Mouse (Mus musculus) liver, embryonic 12.5 days (tissue): ENCODE data around the gene Gpbp1. TPM values are rescaled to one million over a fixed set of nuclear protein-coding genes. Genes with fewer than 3 reads are reported as not detected.

Experiments
- ATAC-seq: fragments of 200-750 bp; cut with Nextera tagmentation; 2 replicates; pipeline ENCODE4 v1.8.0; 2017; ENCODE audit warnings: moderate number of reproducible peaks, mild to moderate bottlenecking, moderate library complexity
- H3K27ac ChIP-seq: fragments of 300-500 bp; sonication (generic); 2 replicates; pipeline ENCODE4 v1.5.1; 2016; ENCODE audit warnings: mild to moderate bottlenecking
- H3K27me3 ChIP-seq: fragments of 300-500 bp; sonication (generic); replicated peaks from 2 replicates; pipeline ENCODE4 v1.6.1; 2016; ENCODE audit warnings: mild to moderate bottlenecking, moderate library complexity
- H3K36me3 ChIP-seq: fragments of 300-500 bp; sonication (generic); 2 replicates; pipeline ENCODE4 v1.6.1; 2016; ENCODE audit warnings: mild to moderate bottlenecking, moderate library complexity
- H3K4me1 ChIP-seq: fragments of 300-500 bp; sonication (generic); 2 replicates; pipeline ENCODE4 v1.6.1; 2016
- H3K4me2 ChIP-seq: fragments of 300-500 bp; sonication (generic); 2 replicates; pipeline ENCODE4 v1.6.1; 2016; ENCODE audit warnings: mild to moderate bottlenecking, moderate library complexity
- H3K4me3 ChIP-seq: fragments of 300-500 bp; sonication (generic); 2 replicates; pipeline ENCODE4 v1.5.1; 2016; ENCODE audit warnings: mild to moderate bottlenecking, moderate library complexity
- H3K9ac ChIP-seq: fragments of 300-500 bp; sonication (generic); 2 replicates; pipeline ENCODE4 v1.6.1; 2016; ENCODE audit warnings: mild to moderate bottlenecking, moderate library complexity
- H3K9me3 ChIP-seq: fragments of 300-500 bp; sonication (generic); replicated peaks from 2 replicates; pipeline ENCODE4 v1.6.1; 2016; ENCODE audit warnings: mild to moderate bottlenecking, moderate library complexity
- WGBS: fragments of 180-500 bp; shearing (Covaris S2); methylation state at CpG from one replicate; pipeline ENCODE4 v1.1.7; 2016; ENCODE audit not compliant: insufficient replicate concordance; 5-methylcytosine and 5-hydroxymethylcytosine counted together
- polyA plus RNA-seq: library from polyadenylated mRNA; unstranded; fragments of >200 nt; fragmentation: Nextera tagmentation; extraction: Ambion mirVana; gene quantifications from 2 replicates; pipeline ENCODE4 v1.2.1, GENCODE M21; 2016

The Gpbp1 gene
- polyA plus RNA-seq, 1 experiment from 2014 or later: 50.7 TPM

DNA sequence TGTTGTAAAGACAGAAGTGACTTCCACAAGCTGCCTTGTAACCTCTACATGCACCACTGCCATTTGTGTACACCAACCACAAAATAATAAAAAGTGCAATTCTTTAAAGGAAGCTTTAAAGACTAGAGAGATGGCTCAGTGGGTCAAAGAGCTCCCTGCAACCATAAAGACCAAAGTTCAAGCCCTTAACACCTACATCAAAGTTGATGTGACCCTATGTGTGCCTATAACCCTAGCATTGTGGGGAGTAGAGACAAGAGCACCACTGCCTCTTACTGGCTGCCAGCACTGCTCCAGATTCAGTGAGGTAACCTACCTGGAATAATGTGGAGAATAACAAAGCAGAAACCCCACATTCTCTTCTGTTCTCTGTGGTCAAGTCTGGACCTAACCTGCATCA is 45.6 kb downstream of the Gpbp1 start:
- no peaks in the 10 kb centered on the region for H3K9me3 ChIP-seq
- H3K27me3 ChIP-seq: no peaks in the 10 kb centered on the region
- no peak for ATAC-seq
- peaks cover 10% of the 10 kb centered on the region; the same call in 1 of the 2 replicates for H3K4me1 ChIP-seq
- no peak overlapping the region for H3K4me2 ChIP-seq
- H3K4me3 ChIP-seq: no peak overlapping the region
- peaks cover 37% of the 10 kb centered on the region for H3K36me3 ChIP-seq
- no peak overlapping the region for H3K27ac ChIP-seq
- H3K9ac ChIP-seq: no peak overlapping the region

DNA sequence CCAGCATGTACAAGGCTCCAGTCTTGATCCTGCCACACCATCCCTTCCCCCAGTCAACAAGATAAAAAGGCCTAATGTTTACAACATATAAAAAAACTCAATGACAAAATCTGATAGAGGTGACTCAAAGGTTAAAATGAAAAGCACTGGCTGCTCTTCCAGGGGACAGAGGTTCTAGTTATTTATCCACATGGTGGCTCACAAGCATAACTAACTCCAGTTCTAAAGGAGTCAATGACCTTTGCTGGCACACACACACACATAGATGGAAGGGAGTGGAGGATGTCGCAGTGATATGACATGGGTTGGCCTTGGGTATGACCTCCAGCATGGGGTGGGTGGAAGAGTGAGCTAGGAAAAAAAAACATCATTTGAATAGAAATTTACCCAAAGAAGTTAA is 58.7 kb downstream of the Gpbp1 start:
- H3K27ac ChIP-seq: no peak overlapping the region
- WGBS: 86% methylated on average over 1 of the region's 1 CpGs
- H3K4me1 ChIP-seq: no peaks in the 10 kb centered on the region
- no peak overlapping the region for H3K4me3 ChIP-seq
- no peak for ATAC-seq
- H3K9me3 ChIP-seq: no peaks in the 10 kb centered on the region
- no peak overlapping the region for H3K9ac ChIP-seq
- no peaks in the 10 kb centered on the region for H3K27me3 ChIP-seq
- peaks cover 74% of the 10 kb centered on the region for H3K36me3 ChIP-seq
- H3K4me2 ChIP-seq: no peak overlapping the region

- Histone ChIP-seq H3K4me2 (no peak overlapping the region), H3K4me3 (no peak overlapping the region), H3K36me3 (peaks cover 22% of the 10 kb centered on the region), H3K27me3 (no peaks in the 10 kb centered on the region), H3K9me3 (no peaks in the 10 kb centered on the region), H3K27ac (no peak overlapping the region), H3K9ac (no peak overlapping the region), H3K4me1 (no peaks in the 10 kb centered on the region)
- ATAC-seq: no peak
Observed at GRCm38 (mm10) chr13:111421330-111421729, 68.6 kb downstream of the Gpbp1 start.

- WGBS: 37% methylated on average over 2 of the region's 2 CpGs
- no peak for ATAC-seq
- no peak overlapping the region for H3K9ac ChIP-seq
Observed at GRCm38 (mm10) chr13:111418087-111418486, 71.8 kb downstream of the Gpbp1 start.

GRCm38 (mm10) chr13:111413156-111413555 is 76.8 kb downstream of the Gpbp1 start:
- no peaks in the 10 kb centered on the region for H3K9me3 ChIP-seq
- H3K27me3 ChIP-seq: 0 out of 2 replicates have a peak, but pooled peaks cover 6% of the 10 kb centered on the region
- WGBS: 28% methylated on average over 4 of the region's 4 CpGs
- H3K9ac ChIP-seq: no peak overlapping the region
- ATAC-seq: no peak
- no peak overlapping the region for H3K4me2 ChIP-seq
- no peak overlapping the region for H3K4me3 ChIP-seq
- no peaks in the 10 kb centered on the region for H3K36me3 ChIP-seq
- H3K4me1 ChIP-seq: no peaks in the 10 kb centered on the region
- H3K27ac ChIP-seq: no peak overlapping the region

More at GRCm38 (mm10) chr13:111418087-111418486, 71.8 kb downstream of the Gpbp1 start:
- H3K4me3 ChIP-seq: no peak overlapping the region
- no peak overlapping the region for H3K4me2 ChIP-seq
- H3K4me1 ChIP-seq: no peaks in the 10 kb centered on the region
- H3K27me3 ChIP-seq: no peaks in the 10 kb centered on the region
- no peak overlapping the region for H3K27ac ChIP-seq
- H3K36me3 ChIP-seq: peaks cover 10% of the 10 kb centered on the region; the same call in 1 of the 2 replicates
- no peaks in the 10 kb centered on the region for H3K9me3 ChIP-seq

DNA sequence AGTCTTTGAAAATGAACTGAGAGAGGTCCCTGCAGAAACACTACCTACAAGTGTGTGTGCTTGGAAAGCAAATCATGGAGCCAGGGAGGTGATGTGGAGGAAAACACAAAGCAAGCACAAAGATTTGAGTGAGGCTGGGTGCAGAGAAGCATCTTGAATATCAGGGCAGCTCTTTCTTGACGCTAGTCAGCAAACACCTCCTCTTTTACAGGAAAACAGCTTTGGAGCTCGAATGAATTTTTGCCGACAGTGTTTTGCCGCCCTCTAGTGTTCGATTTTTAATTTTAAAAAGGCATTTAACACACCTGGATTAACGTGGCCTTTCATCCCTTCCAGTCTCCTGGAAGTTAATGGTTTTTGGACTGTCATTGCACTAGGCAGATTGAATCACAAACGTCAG is 79.1 kb downstream of the Gpbp1 start:
- Histone ChIP-seq H3K4me2 (no peak overlapping the region), H3K27ac (no peak overlapping the region), H3K9me3 (no peaks in the 10 kb centered on the region), H3K9ac (no peak overlapping the region), H3K36me3 (no peaks in the 10 kb centered on the region), H3K27me3 (0 out of 2 replicates have a peak, but pooled peaks cover 6% of the 10 kb centered on the region), H3K4me1 (no peaks in the 10 kb centered on the region), H3K4me3 (no peak overlapping the region)
- 1% methylated on average over 7 of the region's 7 CpGs for WGBS
- no peak for ATAC-seq

DNA sequence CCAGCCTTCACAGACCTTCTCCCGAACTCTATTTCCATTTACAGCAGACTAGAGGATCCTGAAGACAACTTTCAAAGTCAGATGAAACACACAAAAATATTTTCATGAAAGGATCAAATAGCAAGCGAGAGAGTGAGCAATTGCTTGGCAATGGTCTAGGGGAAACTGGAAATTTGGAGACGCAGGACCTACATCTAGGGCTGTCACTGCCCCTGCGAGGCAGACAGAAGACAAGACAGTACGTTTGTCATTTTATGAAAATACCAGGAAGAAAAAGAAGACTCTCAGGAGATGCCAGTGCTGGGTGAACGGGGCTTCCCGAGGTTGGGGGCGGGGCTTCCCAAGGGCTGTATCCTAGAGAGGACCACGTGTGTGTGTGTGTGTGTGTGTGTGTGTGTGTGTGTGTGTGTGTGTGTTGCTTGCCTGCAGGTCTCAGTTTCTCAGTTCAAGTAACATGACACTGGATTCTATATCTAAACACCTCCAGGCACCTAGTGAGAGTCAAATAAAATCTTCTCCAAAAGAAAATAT is 83.0 kb downstream of the Gpbp1 start:
- 56% methylated on average over 9 of the region's 9 CpGs for WGBS
- H3K27me3 ChIP-seq: 0 out of 2 replicates have a peak, but pooled peaks cover 6% of the 10 kb centered on the region
- ATAC-seq: no peak

GRCm38 (mm10) chr13:111405956-111406355 is 84.0 kb downstream of the Gpbp1 start:
- Histone ChIP-seq H3K4me1 (no peaks in the 10 kb centered on the region), H3K27ac (no peak overlapping the region), H3K9ac (no peak overlapping the region), H3K9me3 (no peaks in the 10 kb centered on the region), H3K4me3 (no peak overlapping the region), H3K36me3 (no peaks in the 10 kb centered on the region), H3K4me2 (no peak overlapping the region), H3K27me3 (0 out of 2 replicates have a peak, but pooled peaks cover 6% of the 10 kb centered on the region)
- ATAC-seq: no peak
- 82% methylated on average over 3 of the region's 3 CpGs for WGBS

More for the DNA sequence above, 83.0 kb downstream of the Gpbp1 start:
- Histone ChIP-seq H3K9me3 (no peaks in the 10 kb centered on the region), H3K4me3 (no peak overlapping the region), H3K36me3 (no peaks in the 10 kb centered on the region), H3K27ac (no peak overlapping the region), H3K9ac (no peak overlapping the region), H3K4me2 (no peak overlapping the region), H3K4me1 (no peaks in the 10 kb centered on the region)

GRCm38 (mm10) chr13:111397600-111398151 is 92.2 kb downstream of the Gpbp1 start:
- no peaks in the 10 kb centered on the region for H3K27me3 ChIP-seq
- no peak overlapping the region for H3K9ac ChIP-seq
- H3K9me3 ChIP-seq: no peaks in the 10 kb centered on the region
- H3K4me1 ChIP-seq: peaks cover 13% of the 10 kb centered on the region; the same call in 1 of the 2 replicates
- no peak overlapping the region for H3K4me3 ChIP-seq
- H3K36me3 ChIP-seq: no peaks in the 10 kb centered on the region
- H3K4me2 ChIP-seq: peak overlapping the region; percentile 22
- ATAC-seq: peak; percentile 81
- 28% methylated on average over 5 of the region's 5 CpGs for WGBS
- no peak overlapping the region for H3K27ac ChIP-seq

DNA sequence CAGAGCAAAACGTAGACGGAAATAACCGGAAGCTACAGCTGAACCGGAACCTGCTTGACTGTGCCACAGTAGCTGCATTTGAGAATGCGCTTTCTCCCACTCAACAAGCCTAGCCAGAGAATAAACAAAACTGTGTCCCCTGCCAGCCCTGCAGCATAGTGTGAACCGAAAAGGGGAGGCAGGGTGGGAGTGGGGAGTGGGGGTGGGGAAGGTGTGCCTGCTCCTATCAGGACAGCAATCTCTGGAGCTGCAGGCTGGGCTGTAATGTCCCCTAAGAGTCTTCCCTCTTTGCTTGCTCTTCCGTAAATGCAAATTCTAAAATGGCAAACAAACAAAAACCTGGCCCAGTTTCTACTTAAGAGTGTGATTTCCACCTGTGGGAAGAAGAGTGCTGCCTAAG is 92.8 kb downstream of the Gpbp1 start:
- peak overlapping the region; percentile 22 for H3K4me2 ChIP-seq
- no peak overlapping the region for H3K4me3 ChIP-seq
- WGBS: 38% methylated on average over 7 of the region's 7 CpGs
- H3K4me1 ChIP-seq: peaks cover 13% of the 10 kb centered on the region; the same call in 1 of the 2 replicates
- H3K9ac ChIP-seq: no peak overlapping the region
- H3K36me3 ChIP-seq: no peaks in the 10 kb centered on the region
- no peak for ATAC-seq
- 0 out of 2 replicates have a peak overlapping the region, but pooled peaks have one; percentile 25 for H3K27ac ChIP-seq
- no peaks in the 10 kb centered on the region for H3K27me3 ChIP-seq
- no peaks in the 10 kb centered on the region for H3K9me3 ChIP-seq

DNA sequence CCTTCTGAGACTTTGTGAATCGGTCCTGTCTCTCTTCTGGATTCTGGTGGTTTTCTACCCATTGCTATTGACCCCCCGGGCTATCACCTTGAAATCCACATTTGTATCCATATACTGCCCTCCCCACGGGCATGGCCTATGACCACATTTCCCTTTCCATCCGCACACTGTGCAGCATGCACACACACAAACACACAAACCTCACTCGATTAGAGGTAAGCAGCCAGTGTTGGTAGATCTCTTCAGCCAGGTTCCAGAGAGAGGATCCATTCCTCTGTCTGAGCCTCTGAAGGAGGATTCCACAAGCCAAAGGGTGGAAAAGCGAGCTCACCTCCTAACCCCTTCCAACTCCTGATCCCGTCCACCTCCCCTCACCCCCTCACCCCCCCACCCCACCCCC is 94.4 kb downstream of the Gpbp1 start:
- WGBS: 68% methylated on average over 7 of the region's 7 CpGs

DNA sequence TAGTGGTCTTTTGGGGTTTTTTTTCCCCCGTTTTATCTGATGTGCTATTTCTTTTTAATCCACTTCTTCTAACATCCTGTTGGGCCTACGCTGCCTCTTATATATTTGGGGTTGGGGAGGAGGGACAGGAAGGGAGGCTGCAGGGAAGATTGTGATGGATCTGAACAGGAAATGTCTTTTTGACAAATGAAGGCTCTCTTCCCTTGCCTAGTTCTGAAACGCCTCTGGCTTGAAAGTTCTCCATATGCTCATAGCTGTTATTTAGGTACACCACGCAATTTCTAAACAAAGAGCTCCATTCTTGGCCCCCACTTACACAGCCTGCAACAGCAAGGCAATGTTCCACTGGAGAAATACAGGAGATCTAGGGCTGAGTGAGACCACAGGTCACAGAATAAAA is 95.0 kb downstream of the Gpbp1 start:
- H3K4me3 ChIP-seq: no peak overlapping the region
- peaks cover 13% of the 10 kb centered on the region; the same call in 1 of the 2 replicates for H3K4me1 ChIP-seq
- no peak overlapping the region for H3K9ac ChIP-seq
- H3K4me2 ChIP-seq: no peak overlapping the region
- no peaks in the 10 kb centered on the region for H3K27me3 ChIP-seq
- no peaks in the 10 kb centered on the region for H3K9me3 ChIP-seq
- no peaks in the 10 kb centered on the region for H3K36me3 ChIP-seq
- 42% methylated on average over 4 of the region's 4 CpGs for WGBS
- no peak overlapping the region for H3K27ac ChIP-seq
- ATAC-seq: no peak

More for the DNA sequence above, 94.4 kb downstream of the Gpbp1 start:
- Histone ChIP-seq H3K36me3 (no peaks in the 10 kb centered on the region), H3K9ac (no peak overlapping the region), H3K9me3 (no peaks in the 10 kb centered on the region), H3K27me3 (no peaks in the 10 kb centered on the region), H3K27ac (no peak overlapping the region), H3K4me1 (peaks cover 13% of the 10 kb centered on the region; the same call in 1 of the 2 replicates), H3K4me3 (no peak overlapping the region), H3K4me2 (no peak overlapping the region)
- no peak for ATAC-seq

- Histone ChIP-seq H3K9ac (no peak overlapping the region), H3K27me3 (no peaks in the 10 kb centered on the region), H3K4me2 (no peak overlapping the region), H3K36me3 (no peaks in the 10 kb centered on the region), H3K9me3 (no peaks in the 10 kb centered on the region), H3K4me1 (peaks cover 13% of the 10 kb centered on the region; the same call in 1 of the 2 replicates), H3K27ac (no peak overlapping the region), H3K4me3 (no peak overlapping the region)
- 70% methylated on average over 8 of the region's 8 CpGs for WGBS
- no peak for ATAC-seq
Observed at GRCm38 (mm10) chr13:111394341-111394740, 95.6 kb downstream of the Gpbp1 start.
